Mouse (Mus musculus) thymus, adult 2 months (tissue): Measurements from ENCODE around the gene Ctbp1.

Experiments used
- CTCF ChIP-seq: fragments of 200-500 bp; IDR thresholded peaks from 2 replicates; pipeline ENCODE4 v1.5.1; 2012; ENCODE audit warnings: mild to moderate bottlenecking, control low read depth, low read length, moderate library complexity, borderline replicate concordance; ENCODE audit not compliant: control insufficient read depth, poor library complexity, insufficient read depth; ENCODE audit errors: extremely low read depth
- POLR2A ChIP-seq: fragments of 200-500 bp; IDR thresholded peaks from 2 replicates; pipeline ENCODE4 v1.6.1; 2012; ENCODE audit warnings: mild to moderate bottlenecking, low read length, control low read depth, moderate library complexity; ENCODE audit not compliant: control insufficient read depth, poor library complexity, insufficient read depth; ENCODE audit errors: extremely low read depth

GRCm38 (mm10) chr5:33272146-33272545 is 2.6 kb downstream of the Ctbp1 start:
- no peak for TF ChIP-seq CTCF
- no peak for TF ChIP-seq POLR2A
